Mouse (Mus musculus) kidney, embryonic 16.5 days (tissue): ENCODE data around the gene Gm10190. TPM values are rescaled to one million over a fixed set of nuclear protein-coding genes. Genes with fewer than 3 reads are reported as not detected.
A peak's percentile ranks its signal among the peaks of the same experiment; 100 is the strongest.
"Not testable (repeated sequence)": the region's sequence is repeated elsewhere in the genome, so short reads cannot be mapped to it uniquely, and the experiment has no call there.

Experiments
- ATAC-seq: fragments of 200-750 bp; cut with Nextera tagmentation; 2 replicates; pipeline ENCODE4 v1.8.0; 2017; ENCODE audit warnings: moderate TSS enrichment; ENCODE audit not compliant: low FRiP score, low TSS enrichment
- H3K27ac ChIP-seq: fragments of 300-500 bp; sonication (generic); 2 replicates; pipeline ENCODE4 v1.5.1; 2014; ENCODE audit warnings: low read length
- H3K27me3 ChIP-seq: fragments of 300-500 bp; sonication (generic); 2 replicates; pipeline ENCODE4 v1.6.1; 2014; ENCODE audit warnings: low read length, control low read depth, mixed read lengths; ENCODE audit not compliant: insufficient read depth
- H3K36me3 ChIP-seq: fragments of 300-500 bp; sonication (generic); 2 replicates; pipeline ENCODE4 v1.6.1; 2014; ENCODE audit warnings: low read length, control low read depth, mixed read lengths; ENCODE audit not compliant: insufficient read depth
- H3K4me1 ChIP-seq: fragments of 300-500 bp; sonication (generic); 2 replicates; pipeline ENCODE4 v1.6.1; 2014; ENCODE audit warnings: low read length, control low read depth, mixed read lengths; ENCODE audit not compliant: insufficient read depth
- H3K4me2 ChIP-seq: fragments of 300-500 bp; sonication (generic); replicated peaks from 2 replicates; pipeline ENCODE4 v1.6.1; 2014; ENCODE audit warnings: low read depth, low read length
- H3K4me3 ChIP-seq: fragments of 300-500 bp; sonication (generic); 2 replicates; pipeline ENCODE4 v1.5.1; 2014; ENCODE audit warnings: mild to moderate bottlenecking, low read length
- H3K9ac ChIP-seq: fragments of 300-500 bp; sonication (generic); replicated peaks from 2 replicates; pipeline ENCODE4 v1.6.1; 2014; ENCODE audit warnings: low read length
- H3K9me3 ChIP-seq: fragments of 300-500 bp; sonication (generic); 2 replicates; pipeline ENCODE4 v1.6.1; 2016; ENCODE audit warnings: low read length, control low read depth
- WGBS: fragments of 180-500 bp; shearing (Covaris S2); extraction: QIAGEN DNeasy Blood & Tissue Kit; methylation state at CpG from one replicate; pipeline ENCODE4 v1.1.7; 2014; 5-methylcytosine and 5-hydroxymethylcytosine counted together
- polyA plus RNA-seq: library from polyadenylated mRNA; unstranded; fragments of >200 nt; fragmentation: Nextera tagmentation; extraction: Ambion mirVana; gene quantifications from 2 replicates; pipeline ENCODE4 v1.2.1, GENCODE M21; 2015

Gene Gm10190
- polyA plus RNA-seq = 1.1 TPM in 2 replicates

DNA sequence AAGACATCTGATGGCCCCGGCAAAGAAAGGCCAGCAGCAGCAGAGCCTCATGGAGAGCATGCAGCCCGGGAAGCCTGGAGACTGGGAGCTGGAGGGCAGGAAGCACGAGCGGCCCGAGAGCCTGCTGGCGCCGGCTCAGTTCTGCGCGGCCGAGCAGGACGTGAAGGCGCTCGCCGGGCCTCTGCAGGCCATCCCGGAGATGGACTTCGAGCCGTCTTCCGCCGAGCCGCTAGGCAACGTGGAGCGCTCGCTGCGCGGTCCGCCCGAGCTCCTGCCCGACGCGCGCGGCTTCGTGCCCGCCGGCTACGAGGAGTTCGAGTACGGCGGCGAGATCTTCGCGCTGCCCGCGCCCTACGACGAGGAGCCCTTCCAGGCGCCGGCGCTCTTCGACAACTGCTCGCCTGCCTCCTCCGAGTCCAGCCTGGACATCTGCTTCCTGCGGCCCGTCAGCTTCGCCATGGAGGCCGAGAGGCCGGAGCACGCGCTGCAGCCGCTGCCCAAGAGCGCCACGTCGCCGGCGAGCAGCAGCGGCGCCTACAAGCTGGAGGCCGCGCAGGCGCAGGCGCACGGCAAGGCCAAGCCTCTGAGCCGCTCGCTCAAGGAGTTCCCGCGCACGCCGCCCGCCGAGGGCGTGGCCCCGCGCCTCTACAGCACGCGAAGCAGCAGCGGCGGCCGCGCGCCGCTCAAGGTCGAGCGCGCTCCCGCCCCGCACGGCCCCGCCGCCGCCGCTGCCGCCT lies at the start of gene Gm10190:
TSS of gene Gm10190 (minus strand) at position 553 of the 737 bp plus-strand sequence.
- peak within 1 kb of the TSS; percentile 69 for H3K27ac ChIP-seq
- ATAC-seq = peak; percentile 99
- 2% methylated on average over 101 of the region's 102 CpGs for WGBS
- H3K9me3 ChIP-seq = peaks cover 2% of the 10 kb centered on the region; the same call in 1 of the 2 replicates
- H3K4me2 ChIP-seq = peak within 1 kb of the TSS; percentile 92
- peak within 1 kb of the TSS; percentile 56 for H3K4me3 ChIP-seq
- H3K9ac ChIP-seq = peak within 1 kb of the TSS; percentile 85
- no peaks in the 10 kb centered on the region for H3K36me3 ChIP-seq
- H3K4me1 ChIP-seq = peaks cover 12% of the 10 kb centered on the region; the same call in 1 of the 2 replicates
- H3K27me3 ChIP-seq = peaks cover 8% of the 10 kb centered on the region; the same call in 1 of the 2 replicates

GRCm38 (mm10) chr17:80420998-80421397 lies 47.7 kb upstream of the Gm10190 start:
- no peak overlapping the region for H3K4me3 ChIP-seq
- 93% methylated on average over 1 of the region's 1 CpGs for WGBS
- no peak overlapping the region for H3K27ac ChIP-seq
- no peaks in the 10 kb centered on the region for H3K4me1 ChIP-seq
- peaks cover 40% of the 10 kb centered on the region for H3K36me3 ChIP-seq
- H3K4me2 ChIP-seq = no peak overlapping the region
- no peak overlapping the region for H3K9ac ChIP-seq
- ATAC-seq = no peak
- no peaks in the 10 kb centered on the region for H3K9me3 ChIP-seq
- H3K27me3 ChIP-seq = no peaks in the 10 kb centered on the region

DNA sequence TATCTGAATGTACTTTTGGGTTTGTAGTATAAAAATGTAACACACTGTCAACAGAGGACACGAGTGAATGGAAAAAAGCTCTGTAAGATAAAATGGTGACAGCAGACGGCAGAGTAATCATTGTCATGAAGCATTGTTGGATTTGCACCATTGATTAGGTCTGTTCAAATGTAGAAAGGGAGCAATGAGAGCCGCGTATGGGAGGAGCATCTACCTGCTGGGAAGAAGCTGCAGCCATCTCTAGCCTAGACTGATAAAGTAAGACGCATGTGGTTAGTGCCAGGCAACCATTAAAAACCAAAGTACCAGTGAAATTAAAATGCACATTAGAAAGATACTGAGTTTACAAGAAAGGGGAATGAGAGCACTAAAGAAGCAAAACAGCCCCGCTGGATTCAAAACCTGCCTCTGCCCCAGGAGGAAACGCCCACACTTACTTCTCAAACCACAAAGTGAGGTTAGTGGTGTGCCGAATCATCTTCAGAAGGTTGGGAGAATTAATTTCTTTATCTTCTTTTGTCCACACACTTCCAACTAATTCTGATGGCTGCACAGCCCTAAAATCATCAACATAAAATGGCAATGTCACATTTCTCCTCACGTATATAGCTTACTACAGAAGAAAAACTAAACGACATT lies 45.4 kb upstream of the Gm10190 start:
- WGBS = 88% methylated on average over 10 of the region's 10 CpGs
- no peaks in the 10 kb centered on the region for H3K9me3 ChIP-seq
- H3K4me2 ChIP-seq = no peak overlapping the region
- no peaks in the 10 kb centered on the region for H3K4me1 ChIP-seq
- H3K27ac ChIP-seq = no peak overlapping the region
- H3K36me3 ChIP-seq = peaks cover 55% of the 10 kb centered on the region
- ATAC-seq = no peak
- no peaks in the 10 kb centered on the region for H3K27me3 ChIP-seq
- no peak overlapping the region for H3K9ac ChIP-seq
- H3K4me3 ChIP-seq = no peak overlapping the region

DNA sequence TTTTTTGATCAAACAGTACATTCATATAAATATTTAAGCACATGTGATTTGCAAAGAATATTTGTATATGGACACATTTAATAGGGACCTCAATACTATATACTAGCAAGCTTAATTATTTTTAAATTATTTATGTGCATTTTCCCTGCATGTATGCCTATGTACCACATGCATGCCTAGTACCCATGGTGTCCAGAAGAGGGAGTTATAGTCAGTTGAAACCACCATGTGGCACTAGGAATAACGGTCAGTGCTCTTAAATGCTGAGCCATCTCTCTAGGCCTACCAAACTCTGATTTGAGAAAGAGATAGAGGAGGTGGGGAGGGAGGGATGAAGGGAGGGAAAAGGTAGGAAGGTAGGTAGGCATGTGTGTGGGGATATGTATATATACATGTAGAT lies 37.8 kb upstream of the Gm10190 start:
- H3K4me3 ChIP-seq = no peak overlapping the region
- ATAC-seq = no peak
- no peaks in the 10 kb centered on the region for H3K9me3 ChIP-seq
- H3K4me1 ChIP-seq = no peaks in the 10 kb centered on the region
- WGBS = 85% methylated on average over 1 of the region's 1 CpGs
- H3K36me3 ChIP-seq = peaks cover 70% of the 10 kb centered on the region
- no peak overlapping the region for H3K27ac ChIP-seq
- H3K27me3 ChIP-seq = no peaks in the 10 kb centered on the region
- H3K4me2 ChIP-seq = no peak overlapping the region
- no peak overlapping the region for H3K9ac ChIP-seq

GRCm38 (mm10) chr17:80398243-80398642 lies 24.9 kb upstream of the Gm10190 start:
- Histone ChIP-seq H3K36me3 (peaks cover 24% of the 10 kb centered on the region), H3K4me3 (no peak overlapping the region), H3K4me2 (no peak overlapping the region), H3K27me3 (no peaks in the 10 kb centered on the region), H3K27ac (no peak overlapping the region), H3K9ac (no peak overlapping the region), H3K4me1 (no peaks in the 10 kb centered on the region), H3K9me3 (no peaks in the 10 kb centered on the region)
- whole genome bisulfite sequencing = 93% methylated on average over 7 of the region's 7 CpGs
- ATAC-seq = no peak

- H3K4me3 ChIP-seq = peak overlapping the region; percentile 54
- H3K27me3 ChIP-seq = no peaks in the 10 kb centered on the region
- peak overlapping the region; percentile 77 for H3K4me2 ChIP-seq
- no peaks in the 10 kb centered on the region for H3K36me3 ChIP-seq
- ATAC-seq = peak; percentile 94
- H3K4me1 ChIP-seq = 0 out of 2 replicates have a peak, but pooled peaks cover 4% of the 10 kb centered on the region
- H3K27ac ChIP-seq = no peak overlapping the region
- peak overlapping the region; percentile 63 for H3K9ac ChIP-seq
- 14% methylated on average over 17 of the region's 17 CpGs for WGBS
- H3K9me3 ChIP-seq = no peaks in the 10 kb centered on the region
These were observed 18.4 kb upstream of the Gm10190 start for GRCm38 (mm10) chr17:80391423-80392403.

GRCm38 (mm10) chr17:80390024-80390423 lies 16.7 kb upstream of the Gm10190 start:
- H3K9ac ChIP-seq = no peak overlapping the region
- no peak overlapping the region for H3K4me2 ChIP-seq
- H3K9me3 ChIP-seq = no peaks in the 10 kb centered on the region
- H3K4me3 ChIP-seq = no peak overlapping the region
- WGBS = 76% methylated on average over 10 of the region's 10 CpGs
- ATAC-seq = no peak
- H3K36me3 ChIP-seq = no peaks in the 10 kb centered on the region
- H3K27me3 ChIP-seq = no peaks in the 10 kb centered on the region
- H3K27ac ChIP-seq = no peak overlapping the region
- H3K4me1 ChIP-seq = 0 out of 2 replicates have a peak, but pooled peaks cover 4% of the 10 kb centered on the region

- Histone ChIP-seq H3K36me3 (no peaks in the 10 kb centered on the region), H3K4me2 (no peak overlapping the region), H3K4me1 (no peaks in the 10 kb centered on the region), H3K9ac (no peak overlapping the region), H3K9me3 (no peaks in the 10 kb centered on the region), H3K4me3 (no peak overlapping the region), H3K27me3 (no peaks in the 10 kb centered on the region), H3K27ac (no peak overlapping the region)
- no peak for ATAC-seq
- WGBS = 61% methylated on average over 1 of the region's 1 CpGs
These were observed 12.3 kb upstream of the Gm10190 start for GRCm38 (mm10) chr17:80385671-80386070.

DNA sequence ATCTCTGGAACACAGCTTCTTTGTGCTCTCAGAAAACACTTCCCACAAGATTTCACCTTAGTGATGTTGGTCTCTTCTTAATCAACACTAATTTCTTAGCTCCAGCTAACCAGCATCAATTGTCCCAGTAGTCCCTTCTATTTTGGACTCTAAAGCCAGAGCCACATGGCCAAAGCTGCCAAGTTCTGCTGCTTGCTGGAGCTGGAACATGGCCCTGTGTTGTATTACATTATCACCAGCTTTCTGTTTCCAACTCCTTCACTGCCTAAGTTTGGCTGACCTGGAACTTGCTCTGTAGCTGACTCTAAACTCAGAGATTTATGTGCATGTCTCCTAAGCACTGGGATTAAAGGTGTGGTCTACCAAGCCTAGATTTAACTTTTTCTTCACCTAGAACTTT lies 5.0 kb upstream of the Gm10190 start:
- H3K4me1 ChIP-seq, H3K9ac ChIP-seq, H3K4me2 ChIP-seq, H3K27me3 ChIP-seq, ATAC-seq, H3K4me3 ChIP-seq, H3K36me3 ChIP-seq, H3K9me3 ChIP-seq, H3K27ac ChIP-seq: not testable (repeated sequence)
